Mouse (Mus musculus): ENCODE measurements around the gene Fam57b. TPM values are rescaled to one million over a fixed set of nuclear protein-coding genes. Genes with fewer than 3 reads are reported as not detected.

Fam57b gene
- polyA plus RNA-seq, 1 experiment: 0.30 TPM

- no peak for TF ChIP-seq CTCF (IDR thresholded peaks at IDR 0.05; ENCODE audit: extremely low read depth, insufficient read depth, insufficient read length, insufficient replicate concordance)
- no peak for TF ChIP-seq POLR2A (IDR thresholded peaks at IDR 0.05; ENCODE audit: low read depth, low read length)
- Histone ChIP-seq H3K4me3 (ENCODE audit: extremely low read depth, insufficient read depth, insufficient read length) (no peak overlapping the region), H3K27ac (ENCODE audit: insufficient read depth, low read length) (no peak overlapping the region), H3K27me3 (ENCODE audit: control insufficient read depth, insufficient read depth, low read length) (no peaks in the 10 kb centered on the region), H3K4me1 (ENCODE audit: control insufficient read depth, insufficient read depth, insufficient read length) (peaks cover 15% of the 10 kb centered on the region), H3K36me3 (ENCODE audit: control insufficient read depth, insufficient read depth, low read length) (peaks cover 31% of the 10 kb centered on the region)
- DNase-seq (ENCODE audit: low read depth in 1 of 2, low spot score in 2 of 2): no peak
- 85% methylated on average over 11 of the region's 11 CpGs for WGBS
Measured at GRCm38 (mm10) chr7:126781661-126782370, 15.7 kb upstream of the Fam57b start.

- 87% methylated on average over 13 of the region's 13 CpGs for WGBS
- DNase-seq (ENCODE audit: low read depth in 1 of 2, low spot score in 2 of 2): no peak
- no peak overlapping the region for H3K4me3 ChIP-seq (ENCODE audit: extremely low read depth, insufficient read depth, insufficient read length)
- TF ChIP-seq CTCF (IDR thresholded peaks at IDR 0.05; ENCODE audit: extremely low read depth, insufficient read depth, insufficient read length, insufficient replicate concordance) (no peak), POLR2A (IDR thresholded peaks at IDR 0.05; ENCODE audit: low read depth, low read length) (no peak)
- no peak overlapping the region for H3K27ac ChIP-seq (ENCODE audit: insufficient read depth, low read length)
- H3K27me3 ChIP-seq (ENCODE audit: control insufficient read depth, insufficient read depth, low read length): no peaks in the 10 kb centered on the region
- H3K36me3 ChIP-seq (ENCODE audit: control insufficient read depth, insufficient read depth, low read length): peaks cover 38% of the 10 kb centered on the region
- peaks cover 11% of the 10 kb centered on the region for H3K4me1 ChIP-seq (ENCODE audit: control insufficient read depth, insufficient read depth, insufficient read length)
Measured at GRCm38 (mm10) chr7:126782693-126783092, 14.8 kb upstream of the Fam57b start.

GRCm38 (mm10) chr7:126784469-126784868 is 13.0 kb upstream of the Fam57b start:
- H3K27ac ChIP-seq (ENCODE audit: insufficient read depth, low read length): no peak overlapping the region
- H3K27me3 ChIP-seq (ENCODE audit: control insufficient read depth, insufficient read depth, low read length): no peaks in the 10 kb centered on the region
- peaks cover 45% of the 10 kb centered on the region for H3K36me3 ChIP-seq (ENCODE audit: control insufficient read depth, insufficient read depth, low read length)
- H3K4me3 ChIP-seq (ENCODE audit: extremely low read depth, insufficient read depth, insufficient read length): no peak overlapping the region
- no peak for TF ChIP-seq POLR2A (IDR thresholded peaks at IDR 0.05; ENCODE audit: low read depth, low read length)
- no peak for TF ChIP-seq CTCF (IDR thresholded peaks at IDR 0.05; ENCODE audit: extremely low read depth, insufficient read depth, insufficient read length, insufficient replicate concordance)
- peaks cover 4% of the 10 kb centered on the region; the same call in 1 of the 2 replicates for H3K4me1 ChIP-seq (ENCODE audit: control insufficient read depth, insufficient read depth, insufficient read length)
- WGBS: 83% methylated on average over 7 of the region's 7 CpGs
- no peak for DNase-seq (ENCODE audit: low read depth in 1 of 2, low spot score in 2 of 2)

GRCm38 (mm10) chr7:126785056-126785455 is 12.4 kb upstream of the Fam57b start:
- 87% methylated on average over 4 of the region's 4 CpGs for WGBS
- Histone ChIP-seq H3K36me3 (ENCODE audit: control insufficient read depth, insufficient read depth, low read length) (peaks cover 50% of the 10 kb centered on the region), H3K27me3 (ENCODE audit: control insufficient read depth, insufficient read depth, low read length) (no peaks in the 10 kb centered on the region), H3K4me3 (ENCODE audit: extremely low read depth, insufficient read depth, insufficient read length) (no peak overlapping the region), H3K27ac (ENCODE audit: insufficient read depth, low read length) (no peak overlapping the region), H3K4me1 (ENCODE audit: control insufficient read depth, insufficient read depth, insufficient read length) (peaks cover 2% of the 10 kb centered on the region; the same call in 1 of the 2 replicates)
- TF ChIP-seq CTCF (IDR thresholded peaks at IDR 0.05; ENCODE audit: extremely low read depth, insufficient read depth, insufficient read length, insufficient replicate concordance) (no peak), POLR2A (IDR thresholded peaks at IDR 0.05; ENCODE audit: low read depth, low read length) (no peak)
- no peak for DNase-seq (ENCODE audit: low read depth in 1 of 2, low spot score in 2 of 2)

- DNase-seq (ENCODE audit: low read depth in 1 of 2, low spot score in 2 of 2): no peak
- Histone ChIP-seq H3K4me1 (ENCODE audit: control insufficient read depth, insufficient read depth, insufficient read length) (peaks cover 2% of the 10 kb centered on the region; the same call in 1 of the 2 replicates), H3K4me3 (ENCODE audit: extremely low read depth, insufficient read depth, insufficient read length) (no peak overlapping the region), H3K27ac (ENCODE audit: insufficient read depth, low read length) (no peak overlapping the region), H3K36me3 (ENCODE audit: control insufficient read depth, insufficient read depth, low read length) (peaks cover 50% of the 10 kb centered on the region), H3K27me3 (ENCODE audit: control insufficient read depth, insufficient read depth, low read length) (no peaks in the 10 kb centered on the region)
- WGBS: 90% methylated on average over 14 of the region's 14 CpGs
- TF ChIP-seq CTCF (IDR thresholded peaks at IDR 0.05; ENCODE audit: extremely low read depth, insufficient read depth, insufficient read length, insufficient replicate concordance): no peak
- no peak for TF ChIP-seq POLR2A (IDR thresholded peaks at IDR 0.05; ENCODE audit: low read depth, low read length)
Measured at GRCm38 (mm10) chr7:126786142-126786541, 11.3 kb upstream of the Fam57b start.

GRCm38 (mm10) chr7:126789141-126789540 is 8.3 kb upstream of the Fam57b start:
- Histone ChIP-seq H3K4me1 (ENCODE audit: control insufficient read depth, insufficient read depth, insufficient read length) (peaks cover 2% of the 10 kb centered on the region; the same call in 1 of the 2 replicates), H3K4me3 (ENCODE audit: extremely low read depth, insufficient read depth, insufficient read length) (no peak overlapping the region), H3K36me3 (ENCODE audit: control insufficient read depth, insufficient read depth, low read length) (peaks cover 44% of the 10 kb centered on the region), H3K27me3 (ENCODE audit: control insufficient read depth, insufficient read depth, low read length) (no peaks in the 10 kb centered on the region), H3K27ac (ENCODE audit: insufficient read depth, low read length) (no peak overlapping the region)
- WGBS: 92% methylated on average over 4 of the region's 4 CpGs
- DNase-seq (ENCODE audit: low read depth in 1 of 2, low spot score in 2 of 2): no peak
- TF ChIP-seq POLR2A (IDR thresholded peaks at IDR 0.05; ENCODE audit: low read depth, low read length): no peak
- no peak for TF ChIP-seq CTCF (IDR thresholded peaks at IDR 0.05; ENCODE audit: extremely low read depth, insufficient read depth, insufficient read length, insufficient replicate concordance)

Measured in spleen, adult 2 months (tissue).